Mouse (Mus musculus) CH12.LX (cell line): ENCODE data around the gene Vamp8.

ENCODE experiments used
- CTCF ChIP-seq, 2 experiments: IDR thresholded peaks in 1 of 2; conservative IDR thresholded peaks in 1 of 2; 2 replicates each; pipeline ENCODE4 v1.5.1; 2011 to 2012; ENCODE audit warnings: low read depth in 2 of 2, low read length in 2 of 2, improper control_type of control experiment in 1 of 2, inconsistent platforms in 1 of 2, mild to moderate bottlenecking in 1 of 2, moderate library complexity in 1 of 2
- E2F4 ChIP-seq: IDR thresholded peaks from 2 replicates; pipeline ENCODE4 v1.6.1; 2011; ENCODE audit warnings: low read depth, low read length, improper control_type of control experiment; ENCODE audit not compliant: insufficient replicate concordance
- EP300 ChIP-seq: IDR thresholded peaks from 2 replicates; pipeline ENCODE4 v1.6.1; 2011; ENCODE audit warnings: low read length, improper control_type of control experiment
- HCFC1 ChIP-seq: IDR thresholded peaks from 2 replicates; pipeline ENCODE4 v1.6.1; 2012; ENCODE audit warnings: low read depth, mild to moderate bottlenecking, inconsistent platforms, low read length, improper control_type of control experiment
- JUND ChIP-seq: conservative IDR thresholded peaks from 2 replicates; pipeline ENCODE4 v1.6.1; 2011; ENCODE audit warnings: low read depth, low read length, improper control_type of control experiment
- MAX ChIP-seq: IDR thresholded peaks from 2 replicates; pipeline ENCODE4 v1.6.1; 2011; ENCODE audit warnings: low read length, improper control_type of control experiment
- MAZ ChIP-seq: IDR thresholded peaks from 2 replicates; pipeline ENCODE4 v1.6.1; 2012; ENCODE audit warnings: low read depth, mild to moderate bottlenecking, inconsistent platforms, low read length, improper control_type of control experiment, moderate library complexity
- NELFE ChIP-seq: IDR thresholded peaks from 2 replicates; pipeline ENCODE4 v1.6.1; 2011; ENCODE audit warnings: low read depth, low read length, improper control_type of control experiment
- POLR2A ChIP-seq: IDR thresholded peaks from 2 replicates; pipeline ENCODE4 v1.6.1; 2011; ENCODE audit warnings: low read depth, mild to moderate bottlenecking, improper control_type of control experiment, low read length
- RCOR1 ChIP-seq: conservative IDR thresholded peaks from 2 replicates; pipeline ENCODE4 v1.6.1; 2012; ENCODE audit warnings: low read depth, mild to moderate bottlenecking, inconsistent platforms, low read length, improper control_type of control experiment
- SIN3A ChIP-seq: IDR thresholded peaks from 2 replicates; pipeline ENCODE4 v1.6.1; 2012; ENCODE audit warnings: low read length, improper control_type of control experiment, inconsistent platforms
- USF1 ChIP-seq: IDR thresholded peaks from 2 replicates; pipeline ENCODE4 v1.6.1; 2014; ENCODE audit warnings: low read depth, mild to moderate bottlenecking, inconsistent platforms, low read length, improper control_type of control experiment
- USF2 ChIP-seq: conservative IDR thresholded peaks from 2 replicates; pipeline ENCODE4 v1.6.1; 2011; ENCODE audit warnings: low read depth, low read length, improper control_type of control experiment
- ZNF384 ChIP-seq: IDR thresholded peaks from 2 replicates; pipeline ENCODE4 v1.6.1; 2012; ENCODE audit warnings: low read depth, low read length, improper control_type of control experiment, inconsistent platforms

DNA sequence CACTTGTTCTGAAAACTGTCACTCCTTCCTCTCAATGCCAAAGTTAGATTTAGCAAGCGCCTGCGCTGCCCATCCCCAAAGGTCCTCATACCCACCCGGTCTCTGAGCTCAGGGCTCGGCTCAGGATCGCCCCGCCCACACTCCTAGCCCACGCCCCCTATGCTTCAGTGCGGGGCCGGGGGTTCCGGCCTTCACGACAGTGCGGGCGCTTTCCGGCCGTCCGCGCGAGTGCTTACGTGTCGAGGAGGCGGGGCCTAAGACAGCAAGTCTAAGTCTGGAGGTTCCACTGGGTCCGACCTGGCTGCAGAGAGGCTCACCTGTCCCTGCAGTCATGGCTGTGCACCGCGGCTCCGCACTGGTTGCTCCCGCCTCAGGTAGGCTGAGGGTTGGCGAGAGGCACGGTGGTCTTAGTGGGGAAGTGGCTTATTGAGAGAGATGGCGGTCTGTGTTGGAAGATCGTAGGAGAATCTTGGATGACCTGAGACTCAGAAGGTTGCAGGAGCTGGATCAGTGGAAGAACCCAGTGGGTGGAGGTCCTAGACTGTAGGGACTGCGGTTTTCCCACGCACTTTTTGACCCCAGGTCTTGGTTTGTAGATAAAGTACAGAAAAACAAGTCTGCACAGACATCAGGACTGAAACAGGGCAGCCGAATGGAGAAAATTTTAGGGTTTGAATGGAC is 23.7 kb upstream of the Vamp8 start, which contains the start of gene Ggcx:
- TF ChIP-seq CTCF (conservative IDR thresholded peaks at IDR 0.05 in 1 of 2, IDR thresholded peaks at IDR 0.05 in 1 of 2; ENCODE audit: low read depth in 2 of 2, low read length in 2 of 2) = no peak
- TF ChIP-seq POLR2A = peak; percentile 85
- TF ChIP-seq NELFE = peak; percentile 53; the same call in 1 of the 2 replicates
- TF ChIP-seq ZNF384 = no peak
- TF ChIP-seq JUND = no peak
- TF ChIP-seq E2F4 = no peak; the same call in 1 of the 2 replicates
- TF ChIP-seq RCOR1 = no peak
- no peak for TF ChIP-seq USF1
- TF ChIP-seq MAX = no peak
- TF ChIP-seq USF2 = no peak
- peak; percentile 80 for TF ChIP-seq HCFC1
- TF ChIP-seq EP300 = no peak
- peak; percentile 58; the same call in 1 of the 2 replicates for TF ChIP-seq MAZ
- TF ChIP-seq SIN3A = no peak; the same call in 1 of the 2 replicates
